Mouse (Mus musculus) C2C12 (cell line): Measurements from ENCODE around the gene Arhgap6.

Experiments used
- CTCF ChIP-seq: IDR thresholded peaks from one replicate; pipeline ENCODE4 v1.5.1; 2011; ENCODE audit not compliant: control insufficient read depth, insufficient read depth, insufficient read length
- MAX ChIP-seq: IDR thresholded peaks from one replicate; pipeline ENCODE4 v1.6.1; 2011; ENCODE audit warnings: mild to moderate bottlenecking, control low read depth

DNA sequence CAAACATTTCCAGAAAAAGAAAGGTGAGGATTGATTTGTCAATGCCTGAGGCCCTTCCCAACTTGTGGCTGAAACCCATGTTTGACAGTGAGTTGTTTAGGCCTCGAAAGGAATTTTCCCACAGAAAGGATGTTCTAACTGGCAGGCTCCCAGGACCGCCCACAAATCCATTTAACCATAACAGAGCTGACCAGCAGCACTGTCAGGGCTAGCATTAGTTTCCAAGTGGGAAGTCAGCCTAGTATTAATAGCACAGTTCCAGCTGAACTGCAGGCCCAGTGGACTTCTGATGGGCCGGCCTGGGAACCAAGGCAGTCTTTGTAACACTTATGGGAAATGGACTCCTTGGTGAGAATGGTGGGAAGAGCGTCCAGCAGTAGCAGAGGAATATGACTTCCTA, 317.8 kb downstream of the Arhgap6 start:
- TF ChIP-seq CTCF = no peak
- TF ChIP-seq MAX = no peak
